Mouse (Mus musculus) neutrophil, adult 5-6 weeks (primary cell): Measurements from ENCODE around the gene Cfap126. TPM values are rescaled to one million over a fixed set of nuclear protein-coding genes. Genes with fewer than 3 reads are reported as not detected.
"Not testable (repeated sequence)": the region's sequence is repeated elsewhere in the genome, so short reads cannot be mapped to it uniquely, and the experiment has no call there.

Experiments used
- ATAC-seq: fragments of 151-379, 151-347 bp; 2 replicates; pipeline ENCODE4 v1.8.0; 2017; ENCODE audit warnings: mild to moderate bottlenecking, moderate TSS enrichment; ENCODE audit not compliant: insufficient number of reproducible peaks, poor library complexity, low FRiP score, severe bottlenecking; ENCODE audit errors: extremely low read depth
- total RNA-seq: library from RNA; stranded (forward); fragments of 200-1000 nt; gene quantifications from 2 replicates; pipeline ENCODE4 v1.2.3, GENCODE M21; 2017

Gene Cfap126
- total RNA-seq, 1 experiment from 2014 or later: not detected

GRCm38 (mm10) chr1:171118996-171119395 lies 5.3 kb downstream of the Cfap126 start:
- no peak for ATAC-seq

GRCm38 (mm10) chr1:171119405-171119804 lies 5.7 kb downstream of the Cfap126 start:
- no peak for ATAC-seq

DNA sequence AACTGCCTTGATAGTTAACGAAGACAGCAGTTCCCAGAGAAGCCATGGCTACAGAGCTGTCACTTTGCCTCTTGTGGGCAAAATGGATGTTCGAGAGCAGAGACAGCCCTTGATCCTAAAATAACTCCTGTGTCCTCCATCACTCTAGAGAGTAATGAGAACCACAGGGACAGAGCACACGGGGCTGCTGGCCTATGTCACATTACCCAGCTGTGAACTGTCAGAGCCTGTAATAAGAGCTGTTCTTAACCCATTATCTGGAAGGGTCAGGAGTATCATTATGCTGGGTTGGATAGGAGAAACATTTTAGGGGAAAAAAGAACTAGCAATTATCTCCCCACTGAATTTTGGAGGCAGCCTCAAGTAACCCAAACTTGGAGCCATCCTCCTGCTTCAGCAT lies 7.2 kb downstream of the Cfap126 start:
- no peak for ATAC-seq

DNA sequence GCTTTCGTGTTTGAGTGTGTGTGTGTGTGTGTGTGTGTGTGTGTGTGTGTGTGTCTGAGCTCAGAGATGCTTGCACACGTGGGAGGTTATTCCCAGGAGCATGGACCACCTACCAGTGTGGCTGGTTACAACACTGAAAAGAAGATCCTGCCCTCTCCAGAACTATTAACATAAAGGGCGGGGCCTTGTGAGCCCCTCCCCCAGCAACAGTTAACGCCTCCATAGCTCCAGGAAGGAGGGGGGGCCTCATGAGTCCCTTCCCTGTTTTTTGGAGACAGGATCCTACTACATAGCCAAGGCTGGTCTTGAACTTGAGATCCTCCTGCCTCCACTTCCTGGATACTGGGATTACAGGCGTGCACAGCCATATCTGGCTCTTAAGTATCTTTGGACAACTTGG lies 8.1 kb downstream of the Cfap126 start:
- no peak for ATAC-seq

DNA sequence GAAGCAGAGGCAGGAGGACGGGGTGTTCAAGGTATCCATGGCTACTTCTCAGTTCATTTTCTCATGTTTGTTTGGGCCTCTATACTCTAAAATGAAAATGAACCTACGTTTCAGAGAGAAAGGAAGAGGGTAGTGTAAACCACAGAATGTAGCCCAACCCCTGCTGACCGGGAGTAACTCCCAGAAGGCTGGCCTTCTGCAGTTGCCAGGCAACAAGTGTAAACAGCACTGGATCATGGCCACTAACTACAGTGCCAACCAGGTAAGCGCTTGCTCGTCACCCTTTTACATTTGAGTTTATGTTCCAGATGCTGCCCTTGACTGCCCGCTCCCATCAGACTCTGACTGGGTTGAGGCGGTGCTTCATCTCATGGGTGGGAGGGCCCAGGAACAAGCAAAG lies 9.2 kb downstream of the Cfap126 start:
- ATAC-seq: peak; percentile 73

DNA sequence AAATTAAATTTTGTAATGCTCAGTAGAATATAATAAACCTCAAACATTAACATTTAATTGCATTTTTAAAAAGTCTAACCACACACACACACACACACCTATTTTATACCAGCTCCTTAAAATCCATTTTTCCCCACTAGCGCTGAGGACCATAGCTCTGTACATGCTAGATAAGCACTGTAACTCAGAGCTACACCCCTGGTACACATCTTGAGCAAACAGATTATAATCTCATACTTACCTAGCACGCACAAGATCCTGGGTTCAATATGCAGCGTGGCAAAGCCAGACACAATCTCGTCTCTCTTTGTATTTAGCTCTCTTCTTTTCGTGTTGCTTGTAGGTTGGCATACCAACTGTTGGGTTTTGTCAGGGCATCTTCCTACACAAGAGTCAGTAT lies 10.7 kb downstream of the Cfap126 start:
- ATAC-seq: no peak

DNA sequence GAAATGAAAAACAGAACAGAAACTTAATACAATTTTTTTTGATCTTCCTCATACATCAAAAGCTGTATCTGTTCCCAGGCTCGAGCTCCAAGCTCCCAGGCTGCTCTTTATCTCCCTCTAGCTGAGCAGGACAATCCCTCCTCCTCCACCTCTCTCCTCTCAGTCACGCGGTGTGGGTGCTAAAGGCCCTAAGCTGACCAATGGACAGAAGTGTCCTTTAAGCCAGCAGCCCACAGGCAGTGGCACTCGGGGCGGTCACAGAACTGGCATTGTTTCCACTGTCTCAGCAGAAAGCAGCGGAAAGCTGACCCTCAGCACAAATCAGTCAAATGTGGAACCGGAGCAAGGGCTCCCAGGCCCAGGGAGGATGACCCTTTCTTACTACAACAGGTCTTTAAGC lies 15.5 kb downstream of the Cfap126 start:
- no peak for ATAC-seq

DNA sequence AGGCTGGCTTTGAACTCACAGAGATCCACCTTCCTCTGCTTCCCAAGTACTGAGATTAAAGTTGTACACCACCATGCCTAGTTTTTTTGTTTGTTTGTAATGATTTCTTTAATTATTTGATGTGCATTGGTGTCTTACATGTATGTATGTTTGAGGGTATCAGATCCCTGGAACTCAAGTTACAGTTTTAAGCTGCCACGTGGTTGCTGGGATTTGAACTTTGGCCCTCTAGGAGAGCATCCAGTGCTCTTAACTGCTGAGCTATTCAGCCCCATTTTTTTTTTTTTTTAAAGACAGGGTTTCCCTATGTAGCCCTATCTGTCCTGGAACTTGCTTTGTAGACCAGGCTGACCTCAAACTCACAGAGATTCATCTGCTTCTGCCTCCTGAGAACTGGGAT lies 17.3 kb downstream of the Cfap126 start:
- no peak for ATAC-seq

- no peak for ATAC-seq
These were observed 21.9 kb downstream of the Cfap126 start for GRCm38 (mm10) chr1:171135600-171135999.

- not testable (repeated sequence) for ATAC-seq
These were observed 23.9 kb downstream of the Cfap126 start for GRCm38 (mm10) chr1:171137486-171138155.

- ATAC-seq: not testable (repeated sequence)
These were observed 29.3 kb downstream of the Cfap126 start for GRCm38 (mm10) chr1:171142981-171143380.

DNA sequence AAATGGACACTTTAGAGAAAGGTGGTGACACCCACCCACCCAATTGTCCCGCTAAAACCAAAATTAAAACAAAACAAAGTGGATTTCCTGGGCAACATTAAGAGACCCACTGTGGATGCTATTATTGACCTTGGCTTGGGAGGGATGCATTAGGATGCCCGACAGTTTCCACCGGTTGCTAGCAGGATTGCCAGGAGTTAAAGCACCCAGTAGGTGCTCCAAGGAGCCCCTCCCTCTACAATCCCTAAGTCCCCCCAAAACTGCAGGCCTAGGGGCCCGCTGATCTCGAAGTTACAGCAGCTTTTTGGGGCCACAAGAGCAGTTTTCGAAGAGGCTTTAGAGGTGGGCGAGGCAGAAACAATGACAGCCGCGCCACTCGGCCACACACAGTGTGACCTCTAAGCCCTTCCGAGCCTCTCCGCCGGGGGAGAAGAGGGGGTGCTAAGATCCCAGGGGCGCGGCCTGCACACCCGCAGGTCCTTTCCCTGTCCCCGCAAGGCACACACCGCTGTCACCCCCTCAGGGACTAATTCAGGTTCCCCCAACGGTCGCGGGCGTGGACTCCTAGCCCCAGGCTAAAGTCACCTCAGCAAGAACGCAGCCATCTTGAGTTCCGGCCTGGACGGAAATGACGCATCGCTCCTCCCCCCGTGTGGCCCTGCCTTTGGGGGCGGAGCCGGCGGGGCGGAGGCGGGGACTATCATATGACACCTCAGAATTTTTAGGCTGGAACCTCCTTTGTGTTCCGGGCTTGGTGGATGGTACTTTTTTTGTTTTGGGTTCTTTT lies 36.4 kb downstream of the Cfap126 start, which contains the start of the genes Sdhc and Mpz:
Gene Sdhc, minus strand, starts transcription at position 630 of the 787 bp plus-strand sequence.
Gene Mpz, plus strand, starts transcription at position 738 of the 787 bp plus-strand sequence.
- peak; percentile 99 for ATAC-seq

DNA sequence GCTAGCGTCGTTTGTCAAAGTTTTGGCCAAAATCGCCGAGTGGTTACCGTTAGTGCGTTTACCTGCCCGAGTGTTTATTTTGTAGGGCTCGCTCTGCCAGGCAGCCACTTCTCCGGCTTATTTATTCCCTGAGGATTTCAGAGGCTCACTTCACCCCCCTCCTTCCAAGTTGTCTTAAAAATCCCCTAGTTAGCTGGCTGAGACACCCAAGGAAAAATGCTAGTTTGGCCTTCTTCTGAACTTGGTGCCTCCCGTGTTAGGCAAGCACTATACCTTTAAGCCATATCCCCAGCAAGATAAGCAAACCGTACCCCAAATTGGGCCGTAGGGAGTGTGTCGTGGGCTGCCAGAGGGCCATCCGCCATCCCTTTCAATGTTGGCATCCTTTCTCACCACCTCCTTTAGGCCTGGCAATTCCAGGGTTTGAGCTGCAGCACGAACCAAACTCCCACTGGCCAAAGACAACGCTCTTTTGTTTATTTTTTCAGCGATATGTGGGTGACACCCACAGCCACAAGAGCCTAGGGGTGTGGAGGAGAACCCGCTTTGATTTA lies 37.2 kb downstream of the Cfap126 start:
- ATAC-seq: no peak

- no peak for ATAC-seq
These were observed 38.2 kb downstream of the Cfap126 start for GRCm38 (mm10) chr1:171151966-171152365.

- ATAC-seq: no peak
These were observed 42.9 kb downstream of the Cfap126 start for GRCm38 (mm10) chr1:171156644-171157043.

DNA sequence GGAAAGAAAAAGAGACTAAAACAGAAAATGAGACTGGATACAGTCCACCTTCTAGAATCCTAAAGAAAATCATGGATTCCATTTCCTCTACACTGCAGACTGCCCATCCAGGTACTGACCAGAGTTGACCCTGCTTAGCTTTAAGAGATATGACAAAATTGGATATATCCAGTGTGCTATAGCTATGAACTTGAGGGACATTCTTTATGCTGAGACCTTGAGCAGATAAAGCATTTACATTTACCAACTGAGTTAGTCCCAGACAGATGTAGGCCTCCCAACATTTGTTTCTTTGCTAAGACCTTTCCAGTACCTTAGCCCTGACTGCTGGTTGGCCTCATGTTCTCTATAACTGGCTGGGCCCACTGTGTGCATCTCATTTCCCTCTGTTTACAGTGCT lies 44.2 kb downstream of the Cfap126 start:
- no peak for ATAC-seq

GRCm38 (mm10) chr1:171159485-171159975 lies 45.8 kb downstream of the Cfap126 start:
- no peak for ATAC-seq

GRCm38 (mm10) chr1:171162526-171162925 lies 48.8 kb downstream of the Cfap126 start:
- no peak for ATAC-seq

- ATAC-seq: no peak
These were observed 50.5 kb downstream of the Cfap126 start for GRCm38 (mm10) chr1:171164258-171164657.
